Mouse (Mus musculus) CH12.LX (cell line): ENCODE data around the gene Skida1. TPM values are rescaled to one million over a fixed set of nuclear protein-coding genes. Genes with fewer than 3 reads are reported as not detected.
A peak's percentile ranks its signal among the peaks of the same experiment; 100 is the strongest.

ENCODE experiments used
- DNase-seq: peaks from one replicate; pipeline ENCODE4 v3.0.0-alpha.2; 2013; ENCODE audit errors: extremely low read depth
- H3K27ac ChIP-seq: 2 replicates; pipeline ENCODE4 v1.5.1; 2012; ENCODE audit warnings: low read depth, mild to moderate bottlenecking, control low read depth, moderate library complexity; ENCODE audit not compliant: insufficient read depth
- H3K27me3 ChIP-seq: replicated peaks from 2 replicates; pipeline ENCODE3; 2012; ENCODE audit warnings: inconsistent platforms
- H3K36me3 ChIP-seq, 2 experiments: replicated peaks in 1 of 2; 2 replicates each; pipeline versions ENCODE3 to v1.6.1; 2012; ENCODE audit warnings: inconsistent platforms in 1 of 2, low read length in 1 of 2, mild to moderate bottlenecking in 1 of 2, mixed read lengths in 1 of 2, moderate library complexity in 1 of 2; ENCODE audit not compliant: control insufficient read depth in 1 of 2, insufficient read depth in 1 of 2
- H3K4me1 ChIP-seq, 2 experiments: 2 replicates each; pipeline ENCODE4 v1.6.1; 2012; ENCODE audit warnings: inconsistent platforms in 1 of 2, moderate library complexity in 1 of 2; ENCODE audit not compliant: insufficient read depth in 2 of 2, control insufficient read depth in 1 of 2
- H3K4me2 ChIP-seq: 2 replicates; pipeline ENCODE4 v1.6.1; 2012; ENCODE audit warnings: low read depth, mild to moderate bottlenecking, control low read depth; ENCODE audit not compliant: poor library complexity, insufficient read depth, severe bottlenecking
- H3K4me3 ChIP-seq, 3 experiments: fragments of 150-350 bp in 1 of 3; sonication (generic) in 1 of 3; replicated peaks in 1 of 3; 2 replicates each; pipeline versions ENCODE3 to v1.5.1; 2011 to 2012; ENCODE audit warnings: low read depth in 2 of 3, low read length in 2 of 3, mild to moderate bottlenecking in 2 of 3, moderate library complexity in 2 of 3, control low read depth in 1 of 3, improper control_type of control experiment in 1 of 3, inconsistent platforms in 1 of 3, mixed read lengths in 1 of 3; ENCODE audit not compliant: poor library complexity in 1 of 3
- H3K79me2 ChIP-seq: replicated peaks from 2 replicates; pipeline ENCODE4 v1.6.1; 2012; ENCODE audit warnings: mild to moderate bottlenecking, moderate library complexity; ENCODE audit not compliant: control insufficient read depth, poor library complexity, insufficient read depth, severe bottlenecking; ENCODE audit errors: extremely low read depth
- H3K9ac ChIP-seq: 2 replicates; pipeline ENCODE4 v1.6.1; 2012; ENCODE audit warnings: low read depth, mild to moderate bottlenecking, control low read depth, moderate library complexity; ENCODE audit not compliant: insufficient read depth
- H3K9me3 ChIP-seq: replicated peaks from 2 replicates; pipeline ENCODE3; 2012; ENCODE audit warnings: low read length, inconsistent platforms, mixed read lengths
- BHLHE40 ChIP-seq: IDR thresholded peaks from 2 replicates; pipeline ENCODE4 v1.6.1; 2011; ENCODE audit warnings: mild to moderate bottlenecking, low read depth, low read length, improper control_type of control experiment
- CHD1 ChIP-seq: IDR thresholded peaks from 2 replicates; pipeline ENCODE4 v1.6.1; 2012; ENCODE audit warnings: low read depth, low read length, improper control_type of control experiment, inconsistent platforms
- CHD2 ChIP-seq: IDR thresholded peaks from 2 replicates; pipeline ENCODE4 v1.6.1; 2011; ENCODE audit warnings: low read length, improper control_type of control experiment
- CTCF ChIP-seq, 2 experiments: IDR thresholded peaks in 1 of 2; conservative IDR thresholded peaks in 1 of 2; 2 replicates each; pipeline ENCODE4 v1.5.1; 2011 to 2012; ENCODE audit warnings: low read depth in 2 of 2, low read length in 2 of 2, improper control_type of control experiment in 1 of 2, inconsistent platforms in 1 of 2, mild to moderate bottlenecking in 1 of 2, moderate library complexity in 1 of 2
- E2F4 ChIP-seq: IDR thresholded peaks from 2 replicates; pipeline ENCODE4 v1.6.1; 2011; ENCODE audit warnings: low read depth, low read length, improper control_type of control experiment; ENCODE audit not compliant: insufficient replicate concordance
- ELF1 ChIP-seq: IDR thresholded peaks from 2 replicates; pipeline ENCODE4 v1.6.1; 2014; ENCODE audit warnings: low read depth, mild to moderate bottlenecking, inconsistent platforms, low read length, improper control_type of control experiment
- EP300 ChIP-seq: IDR thresholded peaks from 2 replicates; pipeline ENCODE4 v1.6.1; 2011; ENCODE audit warnings: low read length, improper control_type of control experiment
- ETS1 ChIP-seq: conservative IDR thresholded peaks from 2 replicates; pipeline ENCODE4 v1.6.1; 2012; ENCODE audit warnings: low read depth, mild to moderate bottlenecking, inconsistent platforms, low read length, improper control_type of control experiment, moderate library complexity
- GABPA ChIP-seq: IDR thresholded peaks from 2 replicates; pipeline ENCODE4 v1.6.1; 2012; ENCODE audit warnings: low read depth, low read length, improper control_type of control experiment, inconsistent platforms; ENCODE audit not compliant: insufficient replicate concordance
- HCFC1 ChIP-seq: IDR thresholded peaks from 2 replicates; pipeline ENCODE4 v1.6.1; 2012; ENCODE audit warnings: low read depth, mild to moderate bottlenecking, inconsistent platforms, low read length, improper control_type of control experiment
- IRF4 ChIP-seq: IDR thresholded peaks from 2 replicates; pipeline ENCODE4 v1.6.1; 2014; ENCODE audit warnings: low read depth, mild to moderate bottlenecking, inconsistent platforms, low read length, improper control_type of control experiment
- JUN ChIP-seq: IDR thresholded peaks from 2 replicates; pipeline ENCODE4 v1.6.1; 2011; ENCODE audit warnings: low read depth, mild to moderate bottlenecking, low read length, improper control_type of control experiment, moderate library complexity; ENCODE audit not compliant: insufficient read depth
- JUND ChIP-seq: conservative IDR thresholded peaks from 2 replicates; pipeline ENCODE4 v1.6.1; 2011; ENCODE audit warnings: low read depth, low read length, improper control_type of control experiment
- KAT2A ChIP-seq: IDR thresholded peaks from 2 replicates; pipeline ENCODE4 v1.6.1; 2012; ENCODE audit warnings: low read length, improper control_type of control experiment, inconsistent platforms; ENCODE audit not compliant: insufficient replicate concordance
- MAFK ChIP-seq: IDR thresholded peaks from 2 replicates; pipeline ENCODE4 v1.6.1; 2011; ENCODE audit warnings: low read length, improper control_type of control experiment; ENCODE audit not compliant: insufficient replicate concordance
- MAX ChIP-seq: IDR thresholded peaks from 2 replicates; pipeline ENCODE4 v1.6.1; 2011; ENCODE audit warnings: low read length, improper control_type of control experiment
- MAZ ChIP-seq: IDR thresholded peaks from 2 replicates; pipeline ENCODE4 v1.6.1; 2012; ENCODE audit warnings: low read depth, mild to moderate bottlenecking, inconsistent platforms, low read length, improper control_type of control experiment, moderate library complexity
- MEF2A ChIP-seq: IDR thresholded peaks from 2 replicates; pipeline ENCODE4 v1.6.1; 2014; ENCODE audit warnings: low read depth, mild to moderate bottlenecking, inconsistent platforms, low read length, improper control_type of control experiment, borderline replicate concordance
- MXI1 ChIP-seq: IDR thresholded peaks from 2 replicates; pipeline ENCODE4 v1.6.1; 2011; ENCODE audit warnings: mild to moderate bottlenecking, low read depth, low read length, improper control_type of control experiment
- MYC ChIP-seq: IDR thresholded peaks from 2 replicates; pipeline ENCODE4 v1.6.1; 2011; ENCODE audit warnings: low read depth, mild to moderate bottlenecking, improper control_type of control experiment, low read length
- NELFE ChIP-seq: IDR thresholded peaks from 2 replicates; pipeline ENCODE4 v1.6.1; 2011; ENCODE audit warnings: low read depth, low read length, improper control_type of control experiment
- NRF1 ChIP-seq: IDR thresholded peaks from 2 replicates; pipeline ENCODE4 v1.6.1; 2014; ENCODE audit warnings: low read depth, mild to moderate bottlenecking, inconsistent platforms, low read length, improper control_type of control experiment, moderate library complexity
- PAX5 ChIP-seq: IDR thresholded peaks from 2 replicates; pipeline ENCODE4 v1.6.1; 2012; ENCODE audit warnings: low read length, inconsistent platforms, mixed read lengths
- POLR2A ChIP-seq: IDR thresholded peaks from 2 replicates; pipeline ENCODE4 v1.6.1; 2011; ENCODE audit warnings: low read depth, mild to moderate bottlenecking, improper control_type of control experiment, low read length
- POLR2AphosphoS2 ChIP-seq: IDR thresholded peaks from 2 replicates; pipeline ENCODE4 v1.6.1; 2011; ENCODE audit warnings: low read depth, low read length, improper control_type of control experiment
- RAD21 ChIP-seq: IDR thresholded peaks from 2 replicates; pipeline ENCODE4 v1.6.1; 2011; ENCODE audit warnings: low read depth, mild to moderate bottlenecking, low read length, improper control_type of control experiment, moderate library complexity
- RCOR1 ChIP-seq: conservative IDR thresholded peaks from 2 replicates; pipeline ENCODE4 v1.6.1; 2012; ENCODE audit warnings: low read depth, mild to moderate bottlenecking, inconsistent platforms, low read length, improper control_type of control experiment
- SIN3A ChIP-seq: IDR thresholded peaks from 2 replicates; pipeline ENCODE4 v1.6.1; 2012; ENCODE audit warnings: low read length, improper control_type of control experiment, inconsistent platforms
- SMC3 ChIP-seq: IDR thresholded peaks from 2 replicates; pipeline ENCODE4 v1.6.1; 2011; ENCODE audit warnings: low read depth, low read length, improper control_type of control experiment
- TBP ChIP-seq: conservative IDR thresholded peaks from 2 replicates; pipeline ENCODE4 v1.6.1; 2011; ENCODE audit warnings: low read depth, low read length, improper control_type of control experiment
- TCF12 ChIP-seq: IDR thresholded peaks from 2 replicates; pipeline ENCODE4 v1.6.1; 2014; ENCODE audit warnings: low read depth, mild to moderate bottlenecking, inconsistent platforms, low read length, improper control_type of control experiment
- UBTF ChIP-seq: IDR thresholded peaks from 2 replicates; pipeline ENCODE4 v1.6.1; 2012; ENCODE audit warnings: low read depth, mild to moderate bottlenecking, inconsistent platforms, low read length, improper control_type of control experiment, moderate library complexity
- USF1 ChIP-seq: IDR thresholded peaks from 2 replicates; pipeline ENCODE4 v1.6.1; 2014; ENCODE audit warnings: low read depth, mild to moderate bottlenecking, inconsistent platforms, low read length, improper control_type of control experiment
- USF2 ChIP-seq: conservative IDR thresholded peaks from 2 replicates; pipeline ENCODE4 v1.6.1; 2011; ENCODE audit warnings: low read depth, low read length, improper control_type of control experiment
- ZC3H11A ChIP-seq: IDR thresholded peaks from 2 replicates; pipeline ENCODE4 v1.6.1; 2012; ENCODE audit warnings: low read depth, mild to moderate bottlenecking, inconsistent platforms, low read length, improper control_type of control experiment
- ZKSCAN1 ChIP-seq: IDR thresholded peaks from 2 replicates; pipeline ENCODE4 v1.6.1; 2012; ENCODE audit warnings: low read depth, inconsistent platforms, low read length, improper control_type of control experiment, borderline replicate concordance
- ZMIZ1 ChIP-seq: IDR thresholded peaks from 2 replicates; pipeline ENCODE4 v1.6.1; 2012; ENCODE audit warnings: low read depth, mild to moderate bottlenecking, inconsistent platforms, low read length, improper control_type of control experiment
- ZNF384 ChIP-seq: IDR thresholded peaks from 2 replicates; pipeline ENCODE4 v1.6.1; 2012; ENCODE audit warnings: low read depth, low read length, improper control_type of control experiment, inconsistent platforms
- dilution Hi-C: fragments of 300-500 bp; cut with MboI; formaldehyde crosslinking; loops from 2 replicates; pipeline ENCODE4 v1.14.3; 2020; ENCODE audit warnings: low sequenced_read_pairs; ENCODE audit not compliant: extremely low pct_unique_long_range_greater_than_20kb, extremely low pct_ligation_motif_present
- in situ Hi-C: fragments of 300-500 bp; cut with MboI; formaldehyde crosslinking; loops from 3 replicates; pipeline ENCODE4 v1.14.3; 2019; ENCODE audit warnings: low sequenced_read_pairs, low pct_ligation_motif_present, low pct_unique_long_range_greater_than_20kb, mixed read lengths
- polyA plus RNA-seq: library from polyadenylated mRNA; unstranded; fragments of >175 nt; gene quantifications from 2 replicates; pipeline ENCODE4 v1.2.1, GENCODE M21; 2012; ENCODE audit warnings: low read depth; ENCODE audit not compliant: insufficient read length
- total RNA-seq, 2 experiments: library from RNA; depleted of rRNA; stranded (reverse); fragments of 300-350 nt in 1 of 2; fragments of >200 nt in 1 of 2; gene quantifications; 2 replicates each; pipeline ENCODE4 v1.2.3; 2012 to 2014

Skida1 gene
- total and polyA plus RNA-seq, 3 experiments = 0.35 to 0.85 (median 0.36) TPM

- peaks cover 4 to 35% of the 10 kb centered on the region in 2 experiments; a peak in 3 of 4 replicates for H3K4me1 ChIP-seq
- H3K4me2 ChIP-seq = peak overlapping the region; percentile 95
- peak overlapping the region in 2 of 3 experiments; percentile 41 to 71 for H3K4me3 ChIP-seq
- H3K27ac ChIP-seq = peak overlapping the region; percentile 79
- dilution Hi-C loops (no loop called here), in situ Hi-C loops (no loop called here)
- H3K79me2 ChIP-seq = peaks cover 2% of the 10 kb centered on the region; the same call in 1 of the 2 replicates
- H3K36me3 ChIP-seq = no peaks in the 10 kb centered on the region
- H3K9me3 ChIP-seq = no peaks in the 10 kb centered on the region
- TF ChIP-seq ELF1 (no peak), CHD1 (no peak), RAD21 (no peak), BHLHE40 (no peak), NRF1 (no peak), E2F4 (no peak), USF1 (no peak), MXI1 (no peak), MEF2A (peak; percentile 57; the same call in 1 of the 2 replicates), TBP (peak; percentile 79; the same call in 1 of the 2 replicates), NELFE (peak; percentile 56), MAX (0 out of 2 replicates have a peak, but pooled peaks have one; percentile 36), POLR2AphosphoS2 (no peak), CTCF (conservative IDR thresholded peaks at IDR 0.05 in 1 of 2, IDR thresholded peaks at IDR 0.05 in 1 of 2; ENCODE audit: low read depth in 2 of 2, low read length in 2 of 2) (no peak), TCF12 (peak; percentile 52; the same call in 1 of the 2 replicates), JUN (no peak), POLR2A (peak; percentile 67), MAFK (no peak), ETS1 (peak; percentile 47; the same call in 1 of the 2 replicates), MAZ (no peak), ZNF384 (no peak), PAX5 (no peak), HCFC1 (no peak), CHD2 (peak; percentile 89), EP300 (0 out of 2 replicates have a peak, but pooled peaks have one; percentile 29), ZKSCAN1 (no peak), RCOR1 (no peak), USF2 (no peak), KAT2A (no peak), SMC3 (no peak), MYC (no peak), ZC3H11A (no peak), UBTF (no peak), IRF4 (peak; percentile 39; the same call in 1 of the 2 replicates), SIN3A (no peak; the same call in 1 of the 2 replicates), JUND (no peak; the same call in 1 of the 2 replicates), GABPA (no peak), ZMIZ1 (no peak)
- TF ChIP-seq, all 38 proteins: peak for 10
- Histone ChIP-seq H3K27me3 (peaks cover 16% of the 10 kb centered on the region), H3K9ac (peak overlapping the region; percentile 49)
- DNase-seq = peak; percentile 65
Measured at GRCm38 (mm10) chr2:18050541-18050985, 1.7 kb upstream of the Skida1 start.
